Mouse (Mus musculus): ENCODE results near the gene Bcas2.
"Not testable (repeated sequence)": the region's sequence is repeated elsewhere in the genome, so short reads cannot be mapped to it uniquely, and the experiment has no call there.

Gene Bcas2

GRCm38 (mm10) chr3:103159232-103159900 is 12.1 kb upstream of the Bcas2 start:
- no peak for DNase-seq (ENCODE audit: low read depth, low spot score)

DNA sequence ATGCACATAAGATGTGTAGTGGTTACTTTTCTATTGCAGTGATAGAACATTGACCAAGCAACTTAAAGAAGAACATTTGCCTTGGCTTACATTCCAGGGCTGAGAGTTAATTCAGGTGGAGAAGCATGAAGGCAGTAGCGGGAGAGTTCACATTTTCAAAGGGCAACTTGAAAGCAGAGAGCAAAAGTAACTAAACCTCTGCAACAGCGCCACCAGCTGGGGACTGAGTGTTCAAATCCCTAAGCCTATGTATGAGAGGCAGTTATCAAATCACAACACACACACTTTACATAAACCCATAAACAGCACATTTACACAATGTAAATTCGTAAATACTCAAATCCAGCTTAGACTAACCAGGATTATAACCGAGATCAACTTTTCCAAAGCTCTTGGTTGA is 1.7 kb upstream of the Bcas2 start:
- peak; percentile 58 for DNase-seq (ENCODE audit: low read depth, low spot score)

DNA sequence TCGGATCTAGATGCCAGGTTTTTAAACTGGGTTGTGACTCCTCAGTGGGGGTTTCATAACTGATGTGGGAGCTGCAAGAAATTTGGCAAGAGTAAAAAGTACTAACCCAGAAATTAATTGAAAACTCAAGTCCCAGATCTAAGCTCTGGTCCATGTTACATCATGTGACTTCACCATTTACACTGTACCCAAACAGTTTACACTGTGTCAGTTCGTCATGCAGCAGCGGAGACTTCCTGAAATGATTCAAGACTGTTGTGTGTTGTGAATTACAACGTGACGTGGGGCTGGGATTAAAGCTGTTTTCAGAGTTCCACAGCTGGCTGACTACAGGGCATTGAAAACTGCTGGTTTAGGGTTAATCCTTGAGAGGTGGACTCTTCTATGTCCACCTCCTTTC is 1.2 kb downstream of the Bcas2 start:
- DNase-seq (ENCODE audit: low read depth, low spot score): no peak

- DNase-seq (ENCODE audit: low read depth, low spot score): no peak
Measured at GRCm38 (mm10) chr3:103176740-103177139, 5.3 kb downstream of the Bcas2 start.

DNA sequence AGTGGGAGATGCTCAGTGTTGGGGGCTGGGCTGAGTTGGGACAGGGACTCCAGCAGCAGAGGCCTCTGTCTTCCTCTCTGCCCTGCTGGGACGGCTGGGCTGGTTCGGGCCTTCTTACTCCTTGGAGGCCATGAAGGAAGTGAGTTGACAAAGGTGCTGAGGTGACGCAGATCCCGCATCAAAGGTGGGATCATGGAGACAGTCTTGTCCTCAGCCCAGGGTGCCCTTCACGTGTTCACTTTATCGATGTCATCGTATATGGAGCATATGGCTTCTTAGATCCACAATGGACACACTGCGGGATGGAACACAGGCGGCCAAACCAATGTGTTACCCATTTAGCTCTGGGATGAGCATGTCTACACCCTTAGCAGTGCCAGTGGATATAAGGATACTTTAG is 8.1 kb downstream of the Bcas2 start:
- no peak for DNase-seq (ENCODE audit: low read depth, low spot score)

DNA sequence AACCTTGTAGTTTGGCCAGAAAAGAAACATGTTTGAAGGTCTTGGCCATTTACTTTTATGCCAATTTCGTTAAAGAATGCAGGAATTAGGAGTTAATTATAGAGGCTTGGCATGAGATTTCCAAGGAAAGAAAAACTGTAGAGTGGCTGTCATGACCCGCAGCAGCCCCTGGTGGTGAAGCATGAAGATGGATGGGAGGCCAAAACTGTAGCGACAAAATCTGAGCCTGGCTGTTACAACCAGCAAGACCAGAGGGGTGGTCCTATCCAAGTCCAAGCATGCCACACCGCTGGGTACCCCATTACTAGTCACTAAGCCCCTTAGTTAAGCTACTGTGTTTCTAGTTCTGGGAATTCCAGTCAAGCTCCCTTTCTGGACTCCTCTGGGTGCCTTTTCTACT is 9.7 kb downstream of the Bcas2 start:
- no peak for DNase-seq (ENCODE audit: low read depth, low spot score)

GRCm38 (mm10) chr3:103182821-103183220 is 11.4 kb downstream of the Bcas2 start:
- DNase-seq (ENCODE audit: low read depth, low spot score): no peak

- not testable (repeated sequence) for DNase-seq (ENCODE audit: low read depth, low spot score)
Measured at GRCm38 (mm10) chr3:103184467-103184866, 13.0 kb downstream of the Bcas2 start.

DNA sequence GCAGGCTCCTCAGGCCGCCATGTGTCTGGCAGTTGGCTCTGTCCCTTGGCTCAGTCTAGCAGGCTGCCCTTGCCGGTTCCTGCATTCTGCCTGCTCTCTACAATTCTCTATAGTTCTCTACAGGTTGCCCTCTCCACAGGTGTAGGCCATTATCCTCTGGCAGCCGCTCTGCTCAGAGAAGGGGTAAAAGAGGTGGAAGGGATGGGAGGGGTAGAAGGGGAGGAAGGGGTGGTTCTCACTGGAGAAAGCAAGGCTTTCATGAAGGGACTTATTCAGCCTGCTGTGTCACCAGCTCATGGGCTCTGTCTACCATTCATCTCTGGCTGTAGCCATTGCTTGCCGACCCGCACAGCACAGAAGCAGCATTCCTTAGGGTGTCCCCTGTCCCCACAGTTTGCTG is 17.0 kb downstream of the Bcas2 start:
- no peak for DNase-seq (ENCODE audit: low read depth, low spot score)

GRCm38 (mm10) chr3:103188856-103189255 is 17.4 kb downstream of the Bcas2 start:
- DNase-seq (ENCODE audit: low read depth, low spot score): no peak

DNA sequence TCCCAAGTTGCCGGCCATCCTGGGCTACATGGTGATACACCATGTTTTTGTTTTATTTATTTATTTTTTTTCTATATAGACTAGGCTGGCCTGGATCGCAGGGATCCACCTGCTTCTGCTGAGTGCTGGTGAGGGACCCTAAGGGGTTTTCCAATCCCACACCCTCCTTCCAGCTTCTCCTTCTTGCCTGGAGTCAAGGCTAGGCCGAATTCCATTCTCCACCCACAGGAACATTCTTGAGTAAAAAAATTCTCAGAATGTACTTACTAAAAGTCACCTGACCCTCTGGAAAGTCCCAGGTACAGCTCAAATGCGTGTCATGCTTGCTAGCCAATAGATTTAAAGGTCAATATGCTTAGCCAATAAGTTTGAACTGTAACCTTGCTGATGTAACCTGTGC is 20.7 kb downstream of the Bcas2 start:
- DNase-seq (ENCODE audit: low read depth, low spot score): no peak

DNA sequence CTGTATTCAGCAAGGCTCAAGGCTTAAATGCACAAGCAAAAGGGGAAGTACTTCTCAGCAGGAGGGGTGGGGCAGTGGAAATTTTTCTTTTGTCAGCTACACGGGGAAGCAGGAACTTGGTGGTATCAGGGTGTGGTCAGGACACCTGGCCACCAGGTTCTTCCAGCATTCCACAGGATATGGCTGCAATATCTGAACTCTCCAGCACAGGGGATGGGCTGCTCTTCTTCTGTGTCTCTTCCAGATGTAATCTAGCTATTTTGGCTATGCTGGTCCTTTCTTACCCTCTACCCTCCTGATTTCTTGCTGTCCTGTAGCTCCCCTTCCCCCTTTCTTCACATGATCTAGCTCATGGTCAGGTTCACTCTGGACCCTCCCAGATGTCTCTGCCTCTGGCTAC is 21.7 kb downstream of the Bcas2 start:
- DNase-seq (ENCODE audit: low read depth, low spot score): no peak

DNA sequence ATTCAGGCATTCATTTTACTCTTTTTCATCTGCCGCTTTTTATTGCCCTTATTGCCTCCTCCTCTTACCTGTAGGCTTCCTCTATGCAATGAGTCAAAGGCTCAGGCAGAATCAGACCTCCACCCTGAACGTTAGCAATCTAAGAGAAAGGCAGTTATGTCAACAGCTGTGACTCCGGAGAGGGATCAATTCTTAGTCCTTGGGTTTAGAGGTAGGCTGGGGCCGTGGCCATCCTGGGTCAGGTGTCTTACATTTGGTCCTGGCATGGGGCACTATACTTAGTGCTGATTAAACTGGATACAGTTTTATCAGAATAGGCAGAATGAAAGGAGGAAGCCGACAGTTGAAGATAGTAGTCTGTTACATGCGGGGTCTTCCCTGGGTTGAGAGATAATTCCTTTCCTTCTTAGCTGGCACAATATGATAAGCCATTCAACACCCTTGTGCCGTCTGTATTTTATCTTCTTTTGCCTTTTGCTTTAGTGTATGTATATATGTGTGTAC is 24.9 kb downstream of the Bcas2 start:
- DNase-seq (ENCODE audit: low read depth, low spot score): no peak

GRCm38 (mm10) chr3:103199386-103199785 is 27.9 kb downstream of the Bcas2 start:
- no peak for DNase-seq (ENCODE audit: low read depth, low spot score)

GRCm38 (mm10) chr3:103201105-103201504 is 29.6 kb downstream of the Bcas2 start:
- DNase-seq (ENCODE audit: low read depth, low spot score): not testable (repeated sequence)

- DNase-seq (ENCODE audit: low read depth, low spot score): no peak
Measured at GRCm38 (mm10) chr3:103203554-103203953, 32.1 kb downstream of the Bcas2 start.

GRCm38 (mm10) chr3:103204445-103204844 is 33.0 kb downstream of the Bcas2 start:
- no peak for DNase-seq (ENCODE audit: low read depth, low spot score)

DNA sequence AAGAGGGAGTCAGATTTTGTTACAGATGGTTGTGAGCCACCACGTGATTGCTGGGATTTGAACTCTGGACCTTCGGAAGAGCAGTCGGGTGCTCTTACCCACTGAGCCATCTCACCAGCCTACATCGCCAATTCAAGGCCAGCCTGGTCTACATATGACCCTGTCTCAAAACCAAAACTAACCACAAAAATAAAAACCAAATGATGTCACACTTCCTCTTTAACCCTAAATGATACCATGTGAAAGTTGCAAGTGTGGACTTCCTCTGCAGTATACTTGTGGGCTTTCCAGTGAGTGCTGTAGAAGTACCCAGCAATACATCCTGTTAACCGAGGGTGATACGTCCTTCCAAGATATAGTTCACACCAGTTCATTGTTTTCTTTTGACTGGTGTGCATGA is 34.9 kb downstream of the Bcas2 start:
- no peak for DNase-seq (ENCODE audit: low read depth, low spot score)

- no peak for DNase-seq (ENCODE audit: low read depth, low spot score)
Measured at GRCm38 (mm10) chr3:103207749-103208148, 36.3 kb downstream of the Bcas2 start.

DNA sequence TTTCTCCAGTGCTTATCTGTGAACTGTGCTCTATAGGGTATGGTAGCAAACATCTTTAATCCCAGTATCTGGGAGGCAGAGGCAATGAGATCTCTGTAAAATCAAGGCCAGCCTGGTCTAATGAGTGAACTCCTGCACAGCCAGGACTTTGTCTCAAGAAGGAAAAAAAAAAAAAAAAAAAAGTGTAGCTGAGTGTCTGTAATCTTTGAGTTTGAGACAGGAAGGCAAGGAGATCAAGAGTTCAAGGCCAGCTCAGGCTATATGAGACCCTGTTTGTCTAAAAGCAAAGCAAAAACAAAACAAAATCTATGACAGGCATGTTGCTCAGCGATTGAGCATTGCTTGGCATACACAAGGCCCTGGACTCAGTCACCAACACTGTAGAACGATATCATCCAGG is 36.8 kb downstream of the Bcas2 start:
- DNase-seq (ENCODE audit: low read depth, low spot score): no peak

DNA sequence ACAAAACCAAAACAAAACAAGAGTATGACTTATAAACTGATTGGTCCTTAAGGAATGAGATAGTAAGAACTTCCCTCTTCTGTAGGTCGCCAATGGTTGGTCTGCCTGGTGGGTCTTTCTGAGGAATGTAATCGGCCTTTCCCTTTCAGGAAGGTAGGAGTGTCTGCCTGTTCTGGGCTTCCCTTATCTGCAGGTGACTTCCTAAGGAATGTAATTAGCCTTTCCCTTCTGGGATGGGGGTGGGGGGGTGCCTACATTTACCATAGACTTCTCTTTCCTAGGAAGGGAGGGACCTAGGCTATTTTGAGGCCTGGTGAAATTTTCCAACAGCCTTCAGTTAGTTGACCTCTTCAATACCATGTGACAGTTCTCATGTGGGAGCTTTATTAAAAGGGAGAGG is 39.6 kb downstream of the Bcas2 start:
- DNase-seq (ENCODE audit: low read depth, low spot score): no peak

GRCm38 (mm10) chr3:103212142-103212541 is 40.7 kb downstream of the Bcas2 start:
- DNase-seq (ENCODE audit: low read depth, low spot score): no peak

DNA sequence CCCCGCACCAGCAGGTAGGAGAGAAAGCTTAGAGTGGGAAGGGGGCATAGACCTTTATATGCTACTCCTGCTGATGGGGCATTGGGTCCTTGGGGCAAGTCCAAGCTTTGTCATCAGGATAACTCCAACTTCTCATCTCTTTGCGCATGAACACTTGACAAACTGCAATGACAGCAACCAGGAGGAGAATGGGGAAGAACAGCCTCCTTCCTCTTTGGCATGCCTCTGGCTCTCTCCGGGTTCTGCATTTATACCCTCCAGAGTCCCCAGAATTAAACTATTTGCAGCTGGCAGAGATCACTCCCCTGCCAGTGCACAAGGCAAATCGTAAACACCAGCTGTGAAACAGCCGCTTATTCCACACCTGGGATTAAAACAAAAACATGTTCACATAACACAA is 42.1 kb downstream of the Bcas2 start:
- DNase-seq (ENCODE audit: low read depth, low spot score): no peak

All from retina, adult 2 months (tissue).